Mouse (Mus musculus): ENCODE measurements around the gene Kif26b.

Gene Kif26b

GRCm38 (mm10) chr1:178770626-178771362, 241.9 kb downstream of the Kif26b start:
- DNase-seq (ENCODE audit: low spot score) = no peak

- no peak for DNase-seq (ENCODE audit: low spot score)
These were observed 250.8 kb downstream of the Kif26b start for GRCm38 (mm10) chr1:178779742-178780141.

- DNase-seq (ENCODE audit: low spot score) = no peak
These were observed 255.1 kb downstream of the Kif26b start for GRCm38 (mm10) chr1:178784043-178784442.

GRCm38 (mm10) chr1:178791266-178791665, 262.3 kb downstream of the Kif26b start:
- no peak for DNase-seq (ENCODE audit: low spot score)

GRCm38 (mm10) chr1:178792726-178793125, 263.8 kb downstream of the Kif26b start:
- DNase-seq (ENCODE audit: low spot score) = no peak

GRCm38 (mm10) chr1:178794866-178795265, 265.9 kb downstream of the Kif26b start:
- no peak for DNase-seq (ENCODE audit: low spot score)

GRCm38 (mm10) chr1:178797388-178797787, 268.5 kb downstream of the Kif26b start:
- DNase-seq (ENCODE audit: low spot score) = no peak

- no peak for DNase-seq (ENCODE audit: low spot score)
These were observed 269.4 kb downstream of the Kif26b start for GRCm38 (mm10) chr1:178798333-178798732.

- no peak for DNase-seq (ENCODE audit: low spot score)
These were observed 270.0 kb downstream of the Kif26b start for GRCm38 (mm10) chr1:178798886-178799285.

- no peak for DNase-seq (ENCODE audit: low spot score)
These were observed 271.1 kb downstream of the Kif26b start for GRCm38 (mm10) chr1:178799836-178800552.

- no peak for DNase-seq (ENCODE audit: low spot score)
These were observed 274.2 kb downstream of the Kif26b start for GRCm38 (mm10) chr1:178803155-178803554.

- DNase-seq (ENCODE audit: low spot score) = no peak
These were observed 288.6 kb downstream of the Kif26b start for GRCm38 (mm10) chr1:178817476-178817875.

GRCm38 (mm10) chr1:178819060-178819459, 290.1 kb downstream of the Kif26b start:
- no peak for DNase-seq (ENCODE audit: low spot score)

- no peak for DNase-seq (ENCODE audit: low spot score)
These were observed 291.2 kb downstream of the Kif26b start for GRCm38 (mm10) chr1:178820079-178820478.

GRCm38 (mm10) chr1:178820556-178821435, 291.9 kb downstream of the Kif26b start:
- no peak for DNase-seq (ENCODE audit: low spot score)

- DNase-seq (ENCODE audit: low spot score) = no peak
These were observed 295.9 kb downstream of the Kif26b start for GRCm38 (mm10) chr1:178824871-178825270.

GRCm38 (mm10) chr1:178827223-178827622, 298.3 kb downstream of the Kif26b start:
- DNase-seq (ENCODE audit: low spot score) = no peak

GRCm38 (mm10) chr1:178829456-178829855, 300.5 kb downstream of the Kif26b start:
- DNase-seq (ENCODE audit: low spot score) = no peak

- DNase-seq (ENCODE audit: low spot score) = no peak
These were observed 303.6 kb downstream of the Kif26b start for GRCm38 (mm10) chr1:178832571-178832970.

- no peak for DNase-seq (ENCODE audit: low spot score)
These were observed 306.9 kb downstream of the Kif26b start for GRCm38 (mm10) chr1:178835805-178836204.

GRCm38 (mm10) chr1:178836998-178837397, 308.1 kb downstream of the Kif26b start:
- DNase-seq (ENCODE audit: low spot score) = no peak

- DNase-seq (ENCODE audit: low spot score) = no peak
These were observed 309.9 kb downstream of the Kif26b start for GRCm38 (mm10) chr1:178838696-178839320.
